Mouse (Mus musculus) brain, embryonic 14.5 days (tissue): ENCODE results near the gene Rsc1a1.

Source experiments
- CTCF ChIP-seq: fragments of 200-500 bp; IDR thresholded peaks from 2 replicates; pipeline ENCODE4 v1.5.1; 2012; ENCODE audit warnings: inconsistent platforms, mild to moderate bottlenecking, moderate library complexity, borderline replicate concordance; ENCODE audit not compliant: insufficient read depth, insufficient read length; ENCODE audit errors: extremely low read depth
- POLR2A ChIP-seq: fragments of 200-500 bp; IDR thresholded peaks from 2 replicates; pipeline ENCODE4 v1.6.1; 2012; ENCODE audit warnings: mild to moderate bottlenecking, inconsistent platforms, borderline replicate concordance; ENCODE audit not compliant: poor library complexity, insufficient read depth, insufficient read length, severe bottlenecking; ENCODE audit errors: extremely low read depth

DNA sequence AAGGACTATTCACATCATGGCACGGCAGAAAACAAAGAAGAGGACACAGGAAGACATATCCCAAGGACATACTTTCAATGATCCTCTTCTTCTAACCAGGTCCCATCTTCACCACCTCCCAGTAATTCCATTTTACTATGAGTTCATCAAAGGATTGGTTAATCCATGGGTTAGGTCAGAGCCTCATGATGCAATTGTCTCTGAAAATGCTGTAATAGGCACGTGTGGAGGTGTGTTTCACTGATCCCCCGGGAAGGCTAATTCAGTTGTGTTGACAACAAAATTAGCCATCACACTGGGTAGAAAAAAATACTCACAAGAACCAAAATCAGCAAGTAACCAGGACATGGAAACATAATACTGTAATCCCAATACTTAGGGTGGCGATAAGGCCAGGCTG, 32.2 kb upstream of the Rsc1a1 start:
- no peak for TF ChIP-seq POLR2A
- TF ChIP-seq CTCF: no peak
